Mouse (Mus musculus): ENCODE data around the gene Gm10721.
A peak's percentile ranks its signal among the peaks of the same experiment; 100 is the strongest.
"Not testable (repeated sequence)": the region's sequence is repeated elsewhere in the genome, so short reads cannot be mapped to it uniquely, and the experiment has no call there.

The Gm10721 gene

DNA sequence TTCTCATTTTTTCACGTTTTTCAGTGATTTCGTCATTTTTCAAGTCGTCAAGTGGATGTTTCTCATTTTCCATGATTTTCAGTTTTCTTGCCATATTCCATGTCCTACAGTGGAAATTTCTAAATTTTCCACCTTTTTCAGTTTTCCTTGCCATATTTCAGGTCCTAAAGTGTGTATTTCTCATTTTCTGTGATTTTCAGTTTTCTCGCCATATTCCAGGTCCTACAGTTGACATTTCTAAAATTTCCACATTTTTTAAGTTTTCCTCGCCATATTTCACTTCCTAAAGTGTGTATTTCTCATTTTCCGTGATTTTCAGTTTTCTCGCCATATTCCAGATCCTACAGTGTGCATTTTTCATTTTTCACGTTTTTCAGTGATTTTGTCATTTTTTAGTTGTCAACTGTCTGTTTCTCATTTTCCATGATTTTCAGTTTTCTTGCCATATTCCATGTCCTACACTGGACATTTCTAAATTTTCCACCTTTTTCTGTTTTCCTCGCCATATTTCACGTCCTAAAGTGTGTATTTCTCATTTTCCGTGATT lies at the start of gene Gm10721:
Gene Gm10721, plus strand, starts transcription at position 408 of the 547 bp plus-strand sequence.
- not testable (repeated sequence) for DNase-seq

DNA sequence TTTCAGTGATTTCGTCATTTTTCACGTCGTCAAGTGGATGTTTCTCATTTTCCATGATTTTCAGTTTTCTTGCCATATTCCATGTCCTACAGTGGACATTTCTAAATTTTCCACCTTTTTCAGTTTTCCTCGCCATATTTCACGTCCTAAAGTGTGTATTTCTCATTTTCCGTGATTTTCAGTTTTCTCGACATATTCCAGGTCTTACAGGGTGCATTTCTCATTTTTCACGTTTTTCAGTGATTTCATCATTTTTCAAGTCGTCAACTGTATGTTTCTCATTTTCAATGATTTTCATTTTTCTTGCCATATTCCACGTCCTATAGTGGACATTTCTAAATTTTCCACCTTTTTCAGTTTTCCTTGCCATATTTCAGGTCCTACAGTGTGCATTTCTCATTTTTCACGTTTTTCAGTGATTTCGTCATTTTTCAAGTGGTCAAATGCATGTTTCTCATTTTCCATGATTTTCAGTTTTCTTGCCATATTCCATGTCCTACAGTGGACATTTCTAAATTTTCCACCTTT lies 12.4 kb upstream of the Gm10721 start, which contains the start of gene Gm10722:
Gene Gm10722, plus strand, starts transcription at position 478 of the 528 bp plus-strand sequence.
- DNase-seq, result peak; percentile 28

DNA sequence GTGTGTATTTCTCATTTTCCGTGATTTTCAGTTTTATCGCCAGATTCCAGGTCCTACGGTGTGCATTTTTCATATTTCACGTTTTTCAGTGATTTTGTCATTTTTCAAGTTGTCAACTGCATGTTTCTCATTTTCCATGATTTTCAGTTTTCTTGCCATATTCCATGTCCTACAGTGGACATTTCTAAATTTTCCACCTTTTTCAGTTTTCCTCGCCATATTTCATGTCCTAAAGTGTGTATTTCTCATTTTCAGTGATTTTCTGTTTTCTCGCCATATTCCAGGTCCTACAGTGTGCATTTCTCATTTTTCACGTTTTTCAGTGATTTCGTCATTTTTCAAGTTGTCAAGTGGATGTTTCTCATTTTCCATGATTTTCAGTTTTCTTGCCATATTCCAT lies 11.9 kb upstream of the Gm10721 start:
- DNase-seq, result not testable (repeated sequence)

DNA sequence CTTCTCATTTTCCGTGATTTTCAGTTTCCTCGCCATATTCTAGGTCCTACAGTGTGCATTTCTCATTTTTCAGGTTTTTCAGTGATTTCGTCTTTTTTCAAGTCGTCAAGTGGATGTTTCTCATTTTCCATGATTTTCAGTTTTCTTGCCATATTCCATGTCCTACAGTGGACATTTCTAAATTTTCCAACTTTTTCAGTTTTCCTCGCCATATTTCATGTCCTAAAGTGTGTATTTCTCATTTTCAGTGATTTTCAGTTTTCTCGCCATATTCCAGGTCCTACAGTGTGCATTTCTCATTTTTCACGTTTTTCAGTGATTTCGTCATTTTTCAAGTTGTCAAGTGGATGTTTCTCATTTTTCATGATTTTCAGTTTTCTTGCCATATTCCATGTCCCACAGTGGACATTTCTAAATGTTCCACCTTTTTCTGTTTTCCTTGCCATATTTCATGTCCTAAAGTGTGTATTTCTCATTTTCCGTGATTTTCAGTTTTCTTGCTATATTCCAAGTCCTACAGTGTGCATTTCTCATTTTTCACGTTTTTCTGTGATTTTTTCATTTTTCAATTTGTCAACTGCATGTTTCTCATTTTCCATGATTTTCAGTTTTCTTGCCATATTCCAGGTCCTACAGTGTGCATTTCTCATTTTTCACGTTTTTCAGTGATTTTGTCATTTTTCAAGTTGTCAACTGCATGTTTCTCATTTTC lies 10.8 kb upstream of the Gm10721 start:
- peak; percentile 31 for DNase-seq

DNA sequence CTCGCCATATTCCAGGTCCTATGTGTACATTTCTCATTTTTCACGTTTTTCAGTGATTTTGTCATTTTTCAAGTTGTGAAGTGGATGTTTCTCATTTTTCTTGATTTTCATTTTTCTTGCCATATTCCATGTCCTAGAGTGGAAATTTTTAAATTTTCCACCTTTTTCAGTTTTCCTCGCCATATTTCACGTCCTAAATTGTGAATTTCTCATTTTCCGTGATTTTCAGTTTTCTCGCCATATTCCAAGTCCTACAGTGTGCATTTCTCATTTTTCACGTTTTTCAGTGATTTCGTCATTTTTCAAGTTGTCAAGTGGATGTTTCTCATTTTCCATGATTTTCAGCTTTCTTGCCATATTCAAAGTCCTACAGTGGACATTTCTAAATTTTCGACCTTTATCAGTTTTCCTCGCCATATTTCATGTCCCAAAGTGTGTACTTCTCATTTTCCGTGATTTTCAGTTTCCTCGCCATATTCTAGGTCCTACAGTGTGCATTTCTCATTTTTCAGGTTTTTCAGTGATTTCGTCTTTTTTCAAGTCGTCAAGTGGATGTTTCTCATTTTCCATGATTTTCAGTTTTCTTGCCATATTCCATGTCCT lies 10.0 kb upstream of the Gm10721 start, which contains the start of gene Gm11168:
Gene Gm11168, plus strand, starts transcription at position 553 of the 603 bp plus-strand sequence.
- DNase-seq, result not testable (repeated sequence)

DNA sequence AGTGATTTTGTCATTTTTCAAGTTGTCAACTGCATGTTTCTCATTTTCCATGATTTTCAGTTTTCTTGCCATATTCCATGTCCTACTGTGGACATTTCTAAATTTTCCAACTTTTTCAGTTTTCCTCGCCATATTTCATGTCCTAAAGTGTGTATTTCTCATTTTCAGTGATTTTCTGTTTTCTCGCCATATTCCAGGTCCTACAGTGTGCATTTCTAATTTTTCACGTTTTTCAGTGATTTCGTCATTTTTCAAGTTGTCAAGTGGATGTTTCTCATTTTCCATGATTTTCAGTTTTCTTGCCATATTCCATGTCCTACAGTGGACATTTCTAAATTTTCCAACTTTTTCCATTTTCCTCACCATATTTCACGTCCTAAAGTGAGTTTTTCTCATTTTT lies 6.8 kb upstream of the Gm10721 start:
- DNase-seq, result not testable (repeated sequence)

DNA sequence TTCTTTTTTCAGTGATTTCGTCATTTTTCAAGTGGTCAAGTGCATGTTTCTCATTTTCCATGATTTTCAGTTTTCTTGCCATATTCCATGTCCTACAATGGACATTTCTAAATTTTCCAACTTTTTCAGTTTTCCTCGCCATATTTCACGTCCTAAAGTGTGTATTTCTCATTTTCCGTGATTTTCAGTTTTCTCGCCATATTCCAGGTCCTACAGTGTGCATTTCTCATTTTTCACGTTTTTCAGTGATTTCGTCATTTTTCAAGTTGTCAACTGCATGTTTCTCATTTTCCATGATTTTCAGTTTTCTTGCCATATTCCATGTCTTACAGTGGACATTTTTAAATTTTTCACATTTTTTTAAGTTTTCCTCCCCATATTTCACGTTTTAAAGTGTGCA lies 6.3 kb upstream of the Gm10721 start:
- DNase-seq, result not testable (repeated sequence)

DNA sequence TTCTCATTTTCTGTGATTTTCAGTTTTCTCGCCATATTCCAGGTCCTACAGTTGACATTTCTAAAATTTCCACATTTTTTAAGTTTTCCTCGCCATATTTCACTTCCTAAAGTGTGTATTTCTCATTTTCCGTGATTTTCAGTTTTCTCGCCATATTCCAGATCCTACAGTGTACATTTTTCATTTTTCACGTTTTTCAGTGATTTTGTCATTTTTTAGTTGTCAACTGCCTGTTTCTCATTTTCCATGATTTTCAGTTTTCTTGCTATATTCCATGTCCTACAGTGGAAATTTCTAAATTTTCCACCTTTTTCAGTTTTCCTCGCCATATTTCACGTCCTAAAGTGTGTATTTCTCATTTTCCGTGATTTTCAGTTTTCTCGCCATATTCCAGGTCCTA lies 5.7 kb upstream of the Gm10721 start:
- peak; percentile 2 for DNase-seq

DNA sequence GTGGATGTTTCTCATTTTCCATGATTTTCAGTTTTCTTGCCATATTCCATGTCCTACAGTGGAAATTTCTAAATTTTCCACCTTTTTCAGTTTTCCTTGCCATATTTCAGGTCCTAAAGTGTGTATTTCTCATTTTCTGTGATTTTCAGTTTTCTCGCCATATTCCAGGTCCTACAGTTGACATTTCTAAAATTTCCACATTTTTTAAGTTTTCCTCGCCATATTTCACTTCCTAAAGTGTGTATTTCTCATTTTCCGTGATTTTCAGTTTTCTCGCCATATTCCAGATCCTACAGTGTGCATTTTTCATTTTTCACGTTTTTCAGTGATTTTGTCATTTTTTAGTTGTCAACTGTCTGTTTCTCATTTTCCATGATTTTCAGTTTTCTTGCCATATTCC lies 3.6 kb upstream of the Gm10721 start:
- DNase-seq, result not testable (repeated sequence)

DNA sequence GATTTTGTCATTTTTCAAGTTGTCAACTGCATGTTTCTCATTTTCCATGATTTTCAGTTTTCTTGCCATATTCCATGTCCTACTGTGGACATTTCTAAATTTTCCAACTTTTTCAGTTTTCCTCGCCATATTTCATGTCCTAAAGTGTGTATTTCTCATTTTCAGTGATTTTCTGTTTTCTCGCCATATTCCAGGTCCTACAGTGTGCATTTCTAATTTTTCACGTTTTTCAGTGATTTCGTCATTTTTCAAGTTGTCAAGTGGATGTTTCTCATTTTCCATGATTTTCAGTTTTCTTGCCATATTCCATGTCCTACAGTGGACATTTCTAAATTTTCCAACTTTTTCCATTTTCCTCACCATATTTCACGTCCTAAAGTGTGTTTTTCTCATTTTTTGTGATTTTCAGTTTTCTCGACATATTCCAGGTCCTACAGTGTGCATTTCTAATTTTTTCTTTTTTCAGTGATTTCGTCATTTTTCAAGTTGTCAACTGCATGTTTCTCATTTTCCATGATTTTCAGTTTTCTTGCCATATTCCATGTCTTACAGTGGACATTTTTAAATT lies 802 bp upstream of the Gm10721 start:
- DNase-seq, result not testable (repeated sequence)

DNA sequence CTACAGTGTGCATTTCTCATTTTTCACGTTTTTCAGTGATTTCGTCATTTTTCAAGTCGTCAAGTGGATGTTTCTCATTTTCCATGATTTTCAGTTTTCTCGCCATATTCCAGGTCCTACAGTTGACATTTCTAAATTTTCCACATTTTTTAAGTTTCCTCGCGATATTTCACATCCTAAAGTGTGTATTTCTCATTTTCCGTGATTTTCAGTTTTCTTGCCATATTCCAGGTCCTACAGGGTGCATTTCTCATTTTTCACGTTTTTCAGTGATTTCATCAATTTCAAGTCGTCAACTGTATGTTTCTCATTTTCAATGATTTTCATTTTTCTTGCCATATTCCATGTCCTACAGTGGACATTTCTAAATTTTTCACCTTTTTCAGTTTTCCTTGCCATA lies 2.4 kb downstream of the Gm10721 start, which contains the start of gene Gm10720:
Gene Gm10720, plus strand, starts transcription at position 301 of the 400 bp plus-strand sequence.
- DNase-seq, result not testable (repeated sequence)

DNA sequence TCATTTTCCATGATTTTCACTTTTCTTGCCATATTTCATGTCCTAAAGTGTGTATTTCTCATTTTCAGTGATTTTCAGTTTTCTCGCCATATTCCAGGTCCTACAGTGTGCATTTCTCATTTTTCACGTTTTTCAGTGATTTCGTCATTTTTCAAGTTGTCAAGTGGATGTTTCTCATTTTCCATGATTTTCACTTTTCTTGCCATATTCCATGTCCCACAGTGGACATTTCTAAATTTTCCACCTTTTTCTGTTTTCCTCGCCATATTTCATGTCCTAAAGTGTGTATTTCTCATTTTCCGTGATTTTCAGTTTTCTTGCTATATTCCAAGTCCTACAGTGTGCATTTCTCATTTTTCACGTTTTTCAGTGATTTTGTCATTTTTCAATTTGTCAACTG lies 3.0 kb downstream of the Gm10721 start:
- not testable (repeated sequence) for DNase-seq

DNA sequence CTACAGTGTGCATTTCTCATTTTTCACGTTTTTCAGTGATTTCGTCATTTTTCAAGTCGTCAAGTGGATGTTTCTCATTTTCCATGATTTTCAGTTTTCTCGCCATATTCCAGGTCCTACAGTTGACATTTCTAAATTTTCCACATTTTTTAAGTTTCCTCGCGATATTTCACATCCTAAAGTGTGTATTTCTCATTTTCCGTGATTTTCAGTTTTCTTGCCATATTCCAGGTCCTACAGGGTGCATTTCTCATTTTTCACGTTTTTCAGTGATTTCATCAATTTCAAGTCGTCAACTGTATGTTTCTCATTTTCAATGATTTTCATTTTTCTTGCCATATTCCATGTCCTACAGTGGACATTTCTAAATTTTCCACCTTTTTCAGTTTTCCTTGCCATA lies 4.2 kb downstream of the Gm10721 start, which contains the start of gene Gm10719:
Gene Gm10719, plus strand, starts transcription at position 301 of the 400 bp plus-strand sequence.
- not testable (repeated sequence) for DNase-seq

DNA sequence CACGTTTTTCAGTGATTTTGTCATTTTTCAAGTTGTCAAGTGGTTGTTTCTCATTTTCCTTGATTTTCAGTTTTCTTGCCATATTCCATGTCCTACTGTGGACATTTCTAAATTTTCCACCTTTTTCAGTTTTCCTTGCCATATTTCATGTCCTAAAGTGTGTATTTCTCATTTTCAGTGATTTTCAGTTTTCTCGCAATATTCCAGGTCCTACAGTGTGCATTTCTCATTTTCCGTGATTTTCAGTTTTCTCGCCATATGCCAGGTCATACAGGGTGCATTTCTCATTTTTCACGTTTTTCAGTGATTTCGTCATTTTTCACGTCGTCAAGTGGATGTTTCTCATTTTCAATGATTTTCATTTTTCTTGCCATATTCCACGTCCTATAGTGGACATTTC lies 6.0 kb downstream of the Gm10721 start:
- not testable (repeated sequence) for DNase-seq

DNA sequence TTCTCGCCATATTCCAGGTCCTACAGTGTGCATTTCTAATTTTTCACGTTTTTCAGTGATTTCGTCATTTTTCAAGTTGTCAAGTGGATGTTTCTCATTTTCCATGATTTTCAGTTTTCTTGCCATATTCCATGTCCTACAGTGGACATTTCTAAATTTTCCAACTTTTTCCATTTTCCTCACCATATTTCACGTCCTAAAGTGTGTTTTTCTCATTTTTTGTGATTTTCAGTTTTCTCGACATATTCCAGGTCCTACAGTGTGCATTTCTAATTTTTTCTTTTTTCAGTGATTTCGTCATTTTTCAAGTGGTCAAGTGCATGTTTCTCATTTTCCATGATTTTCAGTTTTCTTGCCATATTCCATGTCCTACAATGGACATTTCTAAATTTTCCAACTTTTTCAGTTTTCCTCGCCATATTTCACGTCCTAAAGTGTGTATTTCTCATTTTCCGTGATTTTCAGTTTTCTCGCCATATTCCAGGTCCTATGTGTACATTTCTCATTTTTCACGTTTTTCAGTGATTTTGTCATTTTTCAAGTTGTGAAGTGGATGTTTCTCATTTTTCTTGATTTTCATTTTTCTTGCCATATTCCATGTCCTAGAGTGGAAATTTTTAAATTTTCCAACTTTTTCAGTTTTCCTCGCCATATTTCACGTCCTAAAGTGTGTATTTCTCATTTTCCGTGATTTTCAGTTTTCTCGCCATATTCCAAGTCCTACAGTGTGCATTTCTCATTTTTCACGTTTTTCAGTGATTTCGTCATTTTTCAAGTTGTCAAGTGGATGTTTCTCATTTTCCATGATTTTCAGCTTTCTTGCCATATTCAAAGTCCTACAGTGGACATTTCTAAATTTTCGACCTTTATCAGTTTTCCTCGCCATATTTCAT lies 7.1 kb downstream of the Gm10721 start:
- not testable (repeated sequence) for DNase-seq

DNA sequence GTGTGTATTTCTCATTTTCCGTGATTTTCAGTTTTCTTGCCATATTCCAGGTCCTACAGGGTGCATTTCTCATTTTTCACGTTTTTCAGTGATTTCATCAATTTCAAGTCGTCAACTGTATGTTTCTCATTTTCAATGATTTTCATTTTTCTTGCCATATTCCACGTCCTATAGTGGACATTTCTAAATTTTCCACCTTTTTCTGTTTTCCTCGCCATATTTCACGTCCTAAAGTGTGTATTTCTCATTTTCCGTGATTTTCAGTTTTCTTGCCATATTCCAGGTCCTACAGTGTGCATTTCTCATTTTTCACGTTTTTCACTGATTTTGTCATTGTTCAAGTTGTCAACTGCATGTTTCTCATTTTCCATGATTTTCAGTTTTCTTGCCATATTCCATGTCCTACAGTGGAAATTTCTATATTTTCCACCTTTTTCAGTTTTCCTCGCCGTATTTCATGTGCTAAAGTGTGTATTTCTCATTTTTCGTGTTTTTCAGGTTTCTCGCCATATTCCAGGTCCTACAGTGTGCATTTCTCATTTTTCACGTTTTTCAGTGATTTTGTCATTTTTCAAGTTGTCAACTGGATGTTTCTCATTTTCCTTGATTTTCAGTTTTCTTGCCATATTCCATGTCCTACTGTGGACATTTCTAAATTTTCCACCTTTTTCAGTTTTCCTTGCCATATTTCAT lies 9.5 kb downstream of the Gm10721 start:
- DNase-seq, result peak; percentile 16

DNA sequence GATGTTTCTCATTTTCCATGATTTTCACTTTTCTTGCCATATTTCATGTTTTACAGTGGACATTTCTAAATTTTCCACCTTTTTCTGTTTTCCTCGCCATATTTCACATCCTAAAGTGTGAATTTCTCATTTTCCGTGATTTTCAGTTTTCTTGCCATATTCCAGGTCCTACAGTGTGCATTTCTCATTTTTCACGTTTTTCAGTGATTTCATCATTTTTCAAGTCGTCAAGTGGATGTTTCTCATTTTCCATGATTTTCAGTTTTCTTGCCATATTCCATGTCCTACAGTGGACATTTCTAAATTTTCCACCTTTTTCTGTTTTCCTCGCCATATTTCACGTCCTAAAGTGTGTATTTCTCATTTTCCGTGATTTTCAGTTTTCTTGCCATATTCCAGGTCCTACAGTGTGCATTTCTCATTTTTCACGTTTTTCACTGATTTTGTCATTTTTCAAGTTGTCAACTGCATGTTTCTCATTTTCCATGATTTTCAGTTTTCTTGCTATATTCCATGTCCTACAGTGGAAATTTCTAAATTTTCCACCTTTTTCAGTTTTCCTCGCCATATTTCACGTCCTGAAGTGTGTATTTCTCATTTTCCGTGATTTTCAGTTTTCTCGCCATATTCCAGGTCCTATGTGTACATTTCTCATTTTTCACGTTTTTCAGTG lies 10.5 kb downstream of the Gm10721 start, which contains the start of gene Gm10718:
Gene Gm10718, plus strand, starts transcription at position 236 of the 673 bp plus-strand sequence.
- not testable (repeated sequence) for DNase-seq

DNA sequence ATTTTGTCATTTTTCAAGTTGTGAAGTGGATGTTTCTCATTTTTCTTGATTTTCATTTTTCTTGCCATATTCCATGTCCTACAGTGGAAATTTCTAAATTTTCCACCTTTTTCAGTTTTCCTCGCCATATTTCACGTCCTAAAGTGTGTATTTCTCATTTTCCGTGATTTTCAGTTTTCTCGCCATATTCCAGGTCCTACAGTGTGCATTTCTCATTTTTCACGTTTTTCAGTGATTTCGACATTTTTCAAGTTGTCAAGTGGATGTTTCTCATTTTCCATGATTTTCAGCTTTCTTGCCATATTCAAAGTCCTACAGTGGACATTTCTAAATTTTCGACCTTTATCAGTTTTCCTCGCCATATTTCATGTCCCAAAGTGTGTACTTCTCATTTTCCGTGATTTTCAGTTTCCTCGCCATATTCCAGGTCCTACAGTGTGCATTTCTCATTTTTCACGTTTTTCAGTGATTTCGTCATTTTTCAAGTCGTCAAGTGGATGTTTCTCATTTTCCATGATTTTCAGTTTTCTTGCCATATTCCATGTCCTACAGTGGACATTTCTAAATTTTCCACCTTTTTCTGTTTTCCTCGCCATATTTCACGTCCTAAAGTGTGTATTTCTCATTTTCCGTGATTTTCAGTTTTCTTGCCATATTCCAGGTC lies 11.2 kb downstream of the Gm10721 start:
- not testable (repeated sequence) for DNase-seq

DNA sequence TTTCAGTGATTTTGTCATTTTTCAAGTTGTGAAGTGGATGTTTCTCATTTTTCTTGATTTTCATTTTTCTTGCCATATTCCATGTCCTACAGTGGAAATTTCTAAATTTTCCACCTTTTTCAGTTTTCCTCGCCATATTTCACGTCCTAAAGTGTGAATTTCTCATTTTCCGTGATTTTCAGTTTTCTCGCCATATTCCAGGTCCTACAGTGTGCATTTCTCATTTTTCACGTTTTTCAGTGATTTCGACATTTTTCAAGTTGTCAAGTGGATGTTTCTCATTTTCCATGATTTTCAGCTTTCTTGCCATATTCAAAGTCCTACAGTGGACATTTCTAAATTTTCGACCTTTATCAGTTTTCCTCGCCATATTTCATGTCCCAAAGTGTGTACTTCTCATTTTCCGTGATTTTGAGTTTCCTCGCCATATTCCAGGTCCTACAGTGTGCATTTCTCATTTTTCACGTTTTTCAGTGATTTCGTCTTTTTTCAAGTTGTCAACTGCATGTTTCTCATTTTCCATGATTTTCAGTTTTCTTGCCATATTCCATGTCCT lies 12.1 kb downstream of the Gm10721 start, which contains the start of gene Gm10717:
Gene Gm10717, plus strand, starts transcription at position 506 of the 556 bp plus-strand sequence.
- not testable (repeated sequence) for DNase-seq

DNA sequence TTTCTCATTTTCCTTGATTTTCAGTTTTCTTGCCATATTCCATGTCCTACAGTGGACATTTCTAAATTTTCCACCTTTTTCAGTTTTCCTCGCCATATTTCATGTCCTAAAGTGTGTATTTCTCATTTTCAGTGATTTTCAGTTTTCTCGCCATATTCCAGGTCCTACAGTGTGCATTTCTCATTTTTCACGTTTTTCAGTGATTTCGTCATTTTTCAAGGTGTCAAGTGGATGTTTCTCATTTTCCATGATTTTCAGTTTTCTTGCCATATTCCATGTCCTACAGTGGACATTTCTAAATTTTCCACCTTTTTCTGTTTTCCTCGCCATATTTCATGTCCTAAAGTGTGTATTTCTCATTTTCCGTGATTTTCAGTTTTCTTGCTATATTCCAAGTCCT lies 12.7 kb downstream of the Gm10721 start:
- not testable (repeated sequence) for DNase-seq

All from embryo, embryonic 11 days (tissue).